Mouse (Mus musculus) small intestine, adult 2 months (tissue): Measurements from ENCODE around the gene Foxp1.

ENCODE experiments used
- CTCF ChIP-seq: fragments of 200-500 bp; IDR thresholded peaks from 2 replicates; pipeline ENCODE4 v1.5.1; 2012; ENCODE audit warnings: low read depth, mild to moderate bottlenecking, control low read depth, inconsistent platforms, low read length, moderate library complexity, mixed read lengths; ENCODE audit not compliant: insufficient replicate concordance, insufficient read length; ENCODE audit errors: extremely low read depth
- POLR2A ChIP-seq: fragments of 200-500 bp; IDR thresholded peaks from 2 replicates; pipeline ENCODE4 v1.6.1; 2012; ENCODE audit warnings: low read depth, mild to moderate bottlenecking, control low read depth, inconsistent platforms, low read length, moderate library complexity

DNA sequence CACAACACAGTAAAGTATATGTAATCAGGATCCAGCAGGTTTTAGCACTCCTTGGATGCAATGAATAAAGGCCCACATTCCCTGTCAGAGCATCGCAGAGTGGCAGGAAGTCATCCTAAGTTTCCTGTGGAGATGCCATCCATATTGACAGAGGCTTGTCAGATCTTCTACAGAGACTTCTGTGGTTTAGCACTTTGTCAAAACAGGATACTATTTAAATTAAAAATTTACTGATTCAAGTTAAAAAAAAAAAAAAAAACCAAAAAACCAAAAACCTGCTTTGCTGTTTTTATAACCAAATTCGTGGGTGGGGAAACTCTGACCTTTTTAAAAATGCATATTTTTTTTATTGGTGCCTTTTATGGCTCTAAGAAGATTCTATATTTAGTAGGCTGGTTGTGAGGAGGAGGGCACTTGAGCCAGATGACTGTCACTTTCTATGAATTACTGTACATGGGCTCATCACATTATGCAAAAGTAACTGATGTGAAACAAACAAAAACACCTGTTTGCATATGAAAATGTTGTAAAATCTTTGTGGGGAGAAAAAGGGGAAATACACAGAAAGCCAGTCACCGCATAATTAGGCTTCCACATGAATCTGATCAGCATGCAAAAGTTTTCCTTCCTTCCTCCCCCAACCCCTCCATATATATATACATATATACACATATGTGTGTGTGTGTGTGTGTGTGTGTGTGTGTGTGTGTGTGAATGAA is 472.1 kb downstream of the Foxp1 start:
- no peak for TF ChIP-seq CTCF
- no peak for TF ChIP-seq POLR2A
